Mouse (Mus musculus): ENCODE data around the gene Fndc5. TPM values are rescaled to one million over a fixed set of nuclear protein-coding genes. Genes with fewer than 3 reads are reported as not detected.

The Fndc5 gene
- 5.7 and 10.2 TPM in 2 replicates for polyA plus RNA-seq (2012; rRNA removed)

GRCm38 (mm10) chr4:129136579-129137391, at the start of gene Fndc5:
Gene Fndc5 (plus strand): TSS chr4:129136999.

GRCm38 (mm10) chr4:129105356-129105755, 31.4 kb upstream of the Fndc5 start, which contains the start of gene Tmem54:
Gene Tmem54 (plus strand): TSS chr4:129105548.

GRCm38 (mm10) chr4:129121569-129122086, 15.2 kb upstream of the Fndc5 start, which contains the start of gene Hpca:
Gene Hpca (minus strand): TSS chr4:129122036.

GRCm38 (mm10) chr4:129189542-129190519, 53.0 kb downstream of the Fndc5 start, which contains the start of the genes S100pbp and Yars:
Gene S100pbp (minus strand): TSS chr4:129189727.
Gene Yars (plus strand): TSS chr4:129189760.

Other genes with a start within 250 kb of the Fndc5 start
- gene Azin2, start 174.6 kb upstream of the Fndc5 start, polyA plus RNA-seq (2012; rRNA removed): 16.1 and 19.6 TPM in 2 replicates
- 80.8 and 85.4 TPM in 2 replicates for gene Ak2, start 145.0 kb upstream of the Fndc5 start, polyA plus RNA-seq (2012; rRNA removed)
- 73.7 and 75.8 TPM in 2 replicates for gene Rnf19b, start 78.7 kb upstream of the Fndc5 start, polyA plus RNA-seq (2012; rRNA removed)
- 0.10 and 1.6 TPM in 2 replicates for gene Tmem54, start 31.5 kb upstream of the Fndc5 start, polyA plus RNA-seq (2012; rRNA removed)
- gene Hpca, start 15.0 kb upstream of the Fndc5 start, polyA plus RNA-seq (2012; rRNA removed): 40.4 and 49.1 TPM in 2 replicates
- gene S100pbp, start 52.7 kb downstream of the Fndc5 start, polyA plus RNA-seq (2012; rRNA removed): 32.3 and 35.0 TPM in 2 replicates
- 71.3 and 71.4 TPM in 2 replicates for gene Yars, start 52.8 kb downstream of the Fndc5 start, polyA plus RNA-seq (2012; rRNA removed)
- gene C77080, start 124.4 kb downstream of the Fndc5 start, polyA plus RNA-seq (2012; rRNA removed): 9.8 and 13.8 TPM in 2 replicates
- gene Sync, start 150.6 kb downstream of the Fndc5 start, polyA plus RNA-seq (2012; rRNA removed): 0.48 and 1.6 TPM in 2 replicates
- gene Rbbp4, start 198.4 kb downstream of the Fndc5 start, polyA plus RNA-seq (2012; rRNA removed): 115 and 134 TPM in 2 replicates
- 27.3 and 32.9 TPM in 2 replicates for gene Zbtb8os, start 198.7 kb downstream of the Fndc5 start, polyA plus RNA-seq (2012; rRNA removed)
- gene Zbtb8a, start 241.1 kb downstream of the Fndc5 start, polyA plus RNA-seq (2012; rRNA removed): 16.9 and 18.8 TPM in 2 replicates